Mouse (Mus musculus) E14TG2a.4 (cell line): ENCODE measurements around the gene Tagln.

ENCODE experiments used
- H3K27me3 ChIP-seq: 2 replicates; pipeline ENCODE4 v1.6.1; 2014; ENCODE audit warnings: low read length, control low read depth; ENCODE audit not compliant: insufficient read depth
- H3K36me3 ChIP-seq: 2 replicates; pipeline ENCODE4 v1.6.1; 2014; ENCODE audit warnings: low read length, control low read depth; ENCODE audit not compliant: insufficient read depth
- H3K4me1 ChIP-seq: replicated peaks from 2 replicates; pipeline ENCODE4 v1.6.1; 2014; ENCODE audit warnings: low read depth, low read length, control low read depth
- H3K4me3 ChIP-seq: replicated peaks from 2 replicates; pipeline ENCODE4 v1.5.1; 2014; ENCODE audit warnings: mild to moderate bottlenecking, low read length
- H3K9me3 ChIP-seq: 2 replicates; pipeline ENCODE4 v1.6.1; 2014; ENCODE audit warnings: low read length, control low read depth
- CTCF ChIP-seq: conservative IDR thresholded peaks from 2 replicates; pipeline ENCODE4 v1.5.1; 2014; ENCODE audit warnings: low read length
- NANOG ChIP-seq: IDR thresholded peaks from 2 replicates; pipeline ENCODE4 v1.6.1; 2014; ENCODE audit warnings: borderline replicate concordance, low read length, mixed read lengths
- POU5F1 ChIP-seq: IDR thresholded peaks from 2 replicates; pipeline ENCODE4 v1.6.1; 2014; ENCODE audit warnings: low read length, borderline replicate concordance

Tagln gene

DNA sequence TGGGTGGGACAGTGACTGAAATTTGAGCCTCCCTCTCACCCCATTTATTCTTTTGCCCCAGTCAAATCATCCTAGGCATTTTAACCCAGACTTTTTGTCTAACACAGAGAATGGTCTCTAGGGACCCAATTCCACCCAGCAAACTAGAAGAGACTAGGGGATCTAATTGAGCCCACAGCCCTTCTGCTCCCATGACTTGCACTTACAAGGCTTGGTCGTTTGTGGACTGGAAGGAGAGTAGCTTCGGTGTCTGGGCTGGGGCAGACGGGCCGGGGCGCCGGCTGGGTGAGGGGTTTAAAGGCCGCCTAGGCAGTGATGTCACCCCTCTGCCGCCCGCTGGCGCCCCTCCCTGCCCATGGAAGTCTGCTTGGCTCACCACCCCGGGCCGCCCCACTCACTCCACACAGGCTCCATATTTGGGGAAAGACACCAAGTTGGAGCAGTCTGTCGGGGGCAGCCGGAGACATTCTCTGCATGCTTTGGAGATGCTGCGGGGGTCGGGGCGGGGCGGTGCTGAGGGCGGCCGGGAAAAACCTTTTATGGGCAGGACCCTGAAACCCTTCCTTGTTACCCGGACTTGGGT, at the start of gene Tagln:
Gene Tagln, minus strand, starts transcription at position 431 of the 583 bp plus-strand sequence.
- H3K4me1 ChIP-seq: peaks cover 17% of the 10 kb centered on the region
- peaks cover 17% of the 10 kb centered on the region for H3K27me3 ChIP-seq
- peak within 1 kb of the TSS; percentile 70 for H3K4me3 ChIP-seq
- peaks cover 30% of the 10 kb centered on the region for H3K36me3 ChIP-seq
- TF ChIP-seq CTCF: no peak
- TF ChIP-seq NANOG: no peak
- no peak for TF ChIP-seq POU5F1
- no peaks in the 10 kb centered on the region for H3K9me3 ChIP-seq

DNA sequence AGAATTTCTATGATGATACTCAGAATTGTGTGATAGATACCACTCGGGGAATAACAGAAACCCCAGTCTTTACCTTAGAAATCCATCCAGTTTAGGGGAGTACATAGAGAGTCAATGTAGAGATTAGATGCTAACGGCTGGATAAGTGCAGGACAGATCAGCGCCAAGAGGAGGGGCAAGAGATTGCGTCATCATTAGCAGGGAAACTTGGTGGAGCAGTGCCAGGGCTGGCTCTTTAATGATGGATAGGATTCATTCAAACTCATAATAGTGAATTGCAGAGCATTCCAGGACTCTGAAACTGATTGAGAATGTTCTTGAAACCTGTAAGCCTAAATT, 49.3 kb upstream of the Tagln start:
- peaks cover 9% of the 10 kb centered on the region for H3K36me3 ChIP-seq
- H3K27me3 ChIP-seq: no peaks in the 10 kb centered on the region
- no peak for TF ChIP-seq NANOG
- TF ChIP-seq CTCF: no peak
- TF ChIP-seq POU5F1: no peak
- H3K4me3 ChIP-seq: peak overlapping the region; percentile 84
- peaks cover 44% of the 10 kb centered on the region for H3K4me1 ChIP-seq
- no peaks in the 10 kb centered on the region for H3K9me3 ChIP-seq

GRCm38 (mm10) chr9:45984409-45985228, 48.8 kb upstream of the Tagln start:
- no peaks in the 10 kb centered on the region for H3K27me3 ChIP-seq
- H3K9me3 ChIP-seq: no peaks in the 10 kb centered on the region
- no peak for TF ChIP-seq POU5F1
- TF ChIP-seq NANOG: no peak
- no peak for TF ChIP-seq CTCF
- H3K4me1 ChIP-seq: peaks cover 48% of the 10 kb centered on the region
- peaks cover 9% of the 10 kb centered on the region for H3K36me3 ChIP-seq
- H3K4me3 ChIP-seq: peak overlapping the region; percentile 84

DNA sequence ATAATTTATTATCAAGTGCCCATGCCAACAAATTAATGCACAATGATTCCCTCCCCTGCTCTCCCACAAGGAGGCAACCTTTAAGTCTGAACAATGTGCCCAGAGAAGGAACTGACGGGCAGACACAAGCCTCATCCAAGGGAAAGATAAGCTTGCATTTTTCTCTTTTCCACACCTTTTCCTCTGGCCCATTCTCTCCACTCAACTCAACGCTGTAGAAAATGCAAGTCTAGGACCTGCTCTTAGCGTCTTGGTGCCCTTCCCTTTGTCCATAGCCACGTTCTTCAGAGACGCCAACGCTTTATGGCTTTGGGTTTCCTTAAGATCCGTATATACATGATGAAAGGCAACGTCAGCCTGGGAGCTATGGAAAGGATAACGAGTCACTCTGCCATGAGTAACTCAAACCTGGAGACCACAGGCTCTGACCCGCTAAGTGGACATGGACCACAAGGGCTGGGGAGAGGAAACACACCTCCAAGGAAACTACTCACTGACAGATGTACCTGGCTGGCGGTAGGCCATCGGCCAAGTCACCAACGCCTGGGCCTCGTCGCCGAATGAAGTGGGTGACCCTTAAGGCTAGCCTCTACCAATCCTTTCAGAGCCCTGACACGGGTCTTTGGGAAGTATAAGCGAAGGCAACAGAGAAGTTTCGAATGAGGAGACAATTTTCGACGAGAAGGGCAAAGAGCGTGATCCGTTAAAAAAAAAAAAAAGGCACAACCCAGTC, 48.0 kb upstream of the Tagln start:
- H3K9me3 ChIP-seq: no peaks in the 10 kb centered on the region
- TF ChIP-seq POU5F1: no peak
- no peak for TF ChIP-seq CTCF
- TF ChIP-seq NANOG: no peak

DNA sequence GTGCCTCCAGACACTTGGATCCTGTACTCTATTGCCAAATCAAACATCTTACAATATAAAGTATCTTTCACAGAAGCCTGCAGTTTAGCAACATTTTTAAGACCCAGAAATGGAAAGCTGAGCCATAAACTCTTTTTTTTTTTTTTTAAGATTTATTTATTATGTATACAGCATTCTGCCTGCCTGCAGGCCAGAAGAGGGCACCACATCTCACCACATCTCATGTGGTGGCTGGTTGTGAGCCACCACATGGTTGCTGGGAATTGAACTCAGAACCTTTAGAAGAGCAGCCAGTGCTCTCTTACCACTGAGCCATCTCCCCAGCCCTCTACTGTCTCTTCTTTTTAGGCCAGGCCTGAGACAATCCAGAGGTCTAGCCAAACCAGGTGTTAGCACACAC, 45.5 kb upstream of the Tagln start:
- Histone ChIP-seq H3K4me1 (peaks cover 48% of the 10 kb centered on the region), H3K27me3 (no peaks in the 10 kb centered on the region), H3K9me3 (no peaks in the 10 kb centered on the region), H3K4me3 (no peak overlapping the region), H3K36me3 (peaks cover 25% of the 10 kb centered on the region)
- TF ChIP-seq POU5F1: no peak

More for the DNA sequence above, 48.0 kb upstream of the Tagln start:
- Histone ChIP-seq H3K36me3 (peaks cover 9% of the 10 kb centered on the region), H3K4me3 (peak overlapping the region; percentile 84), H3K27me3 (no peaks in the 10 kb centered on the region), H3K4me1 (peaks cover 48% of the 10 kb centered on the region)

GRCm38 (mm10) chr9:45980611-45981010, 44.8 kb upstream of the Tagln start:
- peaks cover 32% of the 10 kb centered on the region for H3K36me3 ChIP-seq
- H3K4me3 ChIP-seq: no peak overlapping the region
- H3K9me3 ChIP-seq: no peaks in the 10 kb centered on the region
- TF ChIP-seq POU5F1 (no peak), NANOG (no peak), CTCF (no peak)
- H3K4me1 ChIP-seq: peaks cover 45% of the 10 kb centered on the region
- no peaks in the 10 kb centered on the region for H3K27me3 ChIP-seq

GRCm38 (mm10) chr9:45979778-45980177, 43.9 kb upstream of the Tagln start:
- Histone ChIP-seq H3K36me3 (peaks cover 40% of the 10 kb centered on the region), H3K27me3 (no peaks in the 10 kb centered on the region), H3K9me3 (no peaks in the 10 kb centered on the region), H3K4me3 (no peak overlapping the region), H3K4me1 (peaks cover 40% of the 10 kb centered on the region)
- TF ChIP-seq POU5F1: no peak
- TF ChIP-seq NANOG: no peak
- no peak for TF ChIP-seq CTCF

- no peaks in the 10 kb centered on the region for H3K27me3 ChIP-seq
- H3K4me1 ChIP-seq: peaks cover 19% of the 10 kb centered on the region
- no peaks in the 10 kb centered on the region for H3K9me3 ChIP-seq
- no peak for TF ChIP-seq POU5F1
- no peak for TF ChIP-seq NANOG
- no peak for TF ChIP-seq CTCF
- H3K4me3 ChIP-seq: no peak overlapping the region
- H3K36me3 ChIP-seq: peaks cover 58% of the 10 kb centered on the region
Observed at GRCm38 (mm10) chr9:45976884-45977283, 41.0 kb upstream of the Tagln start.
